Mouse (Mus musculus): ENCODE measurements at regions not wholly inside any gene's neighbourhood (a gene's known extent, or its start where the extent isn't known, plus 50 kb on each side); places are given as distances from the start of the nearest gene placed in this dataset.

GRCm38 (mm10) chr8:92171578-92171977 lies 185.8 kb upstream of the Irx5 start:
- no peak for DNase-seq (ENCODE audit: low read depth in 3 of 3, low spot score in 3 of 3)
- H3K36me3 ChIP-seq (replicated peaks; ENCODE audit: control insufficient read depth, insufficient read depth, low read depth) = no peaks in the 10 kb centered on the region
- H3K27ac ChIP-seq = no peak overlapping the region
- WGBS (ENCODE audit: insufficient replicate concordance) = 28% methylated on average over 2 of the region's 2 CpGs
- no peaks in the 10 kb centered on the region for H3K4me1 ChIP-seq (replicated peaks; ENCODE audit: control insufficient read depth in 2 of 2, insufficient read depth in 2 of 2, low read length in 1 of 2)
- H3K4me3 ChIP-seq (ENCODE audit: insufficient read depth in 1 of 2, low read depth in 2 of 2, low read length in 2 of 2) = no peak overlapping the region
- no peaks in the 10 kb centered on the region for H3K9me3 ChIP-seq (ENCODE audit: control insufficient read depth, low read length)
- no peak overlapping the region for H3K4me2 ChIP-seq (ENCODE audit: low read depth)
- no peaks in the 10 kb centered on the region for H3K27me3 ChIP-seq (ENCODE audit: control insufficient read depth, insufficient read depth, low read length)
- ATAC-seq (ENCODE audit: insufficient read depth) = no peak
- no peak for TF ChIP-seq EP300 (IDR thresholded peaks at IDR 0.05; ENCODE audit: low read depth)
- TF ChIP-seq CTCF (IDR thresholded peaks at IDR 0.05; ENCODE audit: low read depth) = no peak
- H3K9ac ChIP-seq (replicated peaks) = no peak overlapping the region

GRCm38 (mm10) chr8:92167340-92167783 lies 190.1 kb upstream of the Irx5 start:
- no peak overlapping the region for H3K27ac ChIP-seq
- H3K4me3 ChIP-seq (ENCODE audit: insufficient read depth in 1 of 2, low read depth in 2 of 2, low read length in 2 of 2) = no peak overlapping the region
- whole genome bisulfite sequencing (ENCODE audit: insufficient replicate concordance) = 26% methylated on average over 4 of the region's 4 CpGs
- H3K36me3 ChIP-seq (replicated peaks; ENCODE audit: control insufficient read depth, insufficient read depth, low read depth) = no peaks in the 10 kb centered on the region
- H3K4me2 ChIP-seq (ENCODE audit: low read depth) = no peak overlapping the region
- H3K4me1 ChIP-seq (replicated peaks; ENCODE audit: control insufficient read depth in 2 of 2, insufficient read depth in 2 of 2, low read length in 1 of 2) = no peaks in the 10 kb centered on the region
- no peak for TF ChIP-seq EP300 (IDR thresholded peaks at IDR 0.05; ENCODE audit: low read depth)
- TF ChIP-seq CTCF (IDR thresholded peaks at IDR 0.05; ENCODE audit: low read depth) = no peak
- DNase-seq (ENCODE audit: low read depth in 3 of 3, low spot score in 3 of 3) (no peak), ATAC-seq (ENCODE audit: insufficient read depth) (no peak)
- no peaks in the 10 kb centered on the region for H3K9me3 ChIP-seq (ENCODE audit: control insufficient read depth, low read length)
- H3K27me3 ChIP-seq (ENCODE audit: control insufficient read depth, insufficient read depth, low read length) = no peaks in the 10 kb centered on the region
- no peak overlapping the region for H3K9ac ChIP-seq (replicated peaks)

GRCm38 (mm10) chr8:92165306-92165705 lies 192.1 kb upstream of the Irx5 start:
- no peak overlapping the region for H3K27ac ChIP-seq
- no peak overlapping the region for H3K9ac ChIP-seq (replicated peaks)
- no peaks in the 10 kb centered on the region for H3K27me3 ChIP-seq (ENCODE audit: control insufficient read depth, insufficient read depth, low read length)
- WGBS (ENCODE audit: insufficient replicate concordance) = 59% methylated on average over 6 of the region's 6 CpGs
- no peak for DNase-seq (ENCODE audit: low read depth in 3 of 3, low spot score in 3 of 3)
- H3K4me1 ChIP-seq (replicated peaks; ENCODE audit: control insufficient read depth in 2 of 2, insufficient read depth in 2 of 2, low read length in 1 of 2) = no peaks in the 10 kb centered on the region
- H3K36me3 ChIP-seq (replicated peaks; ENCODE audit: control insufficient read depth, insufficient read depth, low read depth) = no peaks in the 10 kb centered on the region
- H3K9me3 ChIP-seq (ENCODE audit: control insufficient read depth, low read length) = no peaks in the 10 kb centered on the region
- no peak overlapping the region for H3K4me2 ChIP-seq (ENCODE audit: low read depth)
- H3K4me3 ChIP-seq (ENCODE audit: insufficient read depth in 1 of 2, low read depth in 2 of 2, low read length in 2 of 2) = no peak overlapping the region
- no peak for TF ChIP-seq CTCF (IDR thresholded peaks at IDR 0.05; ENCODE audit: low read depth)
- TF ChIP-seq EP300 (IDR thresholded peaks at IDR 0.05; ENCODE audit: low read depth) = no peak
- ATAC-seq (ENCODE audit: insufficient read depth) = no peak

- Histone ChIP-seq H3K9ac (replicated peaks) (no peak overlapping the region), H3K9me3 (ENCODE audit: control insufficient read depth, low read length) (no peaks in the 10 kb centered on the region), H3K27ac (no peak overlapping the region), H3K4me2 (ENCODE audit: low read depth) (no peak overlapping the region), H3K27me3 (ENCODE audit: control insufficient read depth, insufficient read depth, low read length) (no peaks in the 10 kb centered on the region), H3K4me3 (ENCODE audit: insufficient read depth in 1 of 2, low read depth in 2 of 2, low read length in 2 of 2) (no peak overlapping the region), H3K36me3 (replicated peaks; ENCODE audit: control insufficient read depth, insufficient read depth, low read depth) (no peaks in the 10 kb centered on the region), H3K4me1 (replicated peaks; ENCODE audit: control insufficient read depth in 2 of 2, insufficient read depth in 2 of 2, low read length in 1 of 2) (no peaks in the 10 kb centered on the region)
- DNase-seq (ENCODE audit: low read depth in 3 of 3, low spot score in 3 of 3) (no peak), ATAC-seq (ENCODE audit: insufficient read depth) (no peak)
- no peak for TF ChIP-seq CTCF (IDR thresholded peaks at IDR 0.05; ENCODE audit: low read depth)
- TF ChIP-seq EP300 (IDR thresholded peaks at IDR 0.05; ENCODE audit: low read depth) = no peak
- WGBS (ENCODE audit: insufficient replicate concordance) = 72% methylated on average over 4 of the region's 4 CpGs
Measured at GRCm38 (mm10) chr8:92164496-92164895, 192.9 kb upstream of the Irx5 start.

- no peak for ATAC-seq (ENCODE audit: insufficient read depth)
- Histone ChIP-seq H3K9me3 (ENCODE audit: control insufficient read depth, low read length) (no peaks in the 10 kb centered on the region), H3K36me3 (replicated peaks; ENCODE audit: control insufficient read depth, insufficient read depth, low read depth) (no peaks in the 10 kb centered on the region), H3K27me3 (ENCODE audit: control insufficient read depth, insufficient read depth, low read length) (no peaks in the 10 kb centered on the region), H3K4me3 (ENCODE audit: insufficient read depth in 1 of 2, low read depth in 2 of 2, low read length in 2 of 2) (no peak overlapping the region), H3K27ac (no peak overlapping the region), H3K4me1 (replicated peaks; ENCODE audit: control insufficient read depth in 2 of 2, insufficient read depth in 2 of 2, low read length in 1 of 2) (no peaks in the 10 kb centered on the region), H3K9ac (replicated peaks) (no peak overlapping the region), H3K4me2 (ENCODE audit: low read depth) (no peak overlapping the region)
- TF ChIP-seq CTCF (IDR thresholded peaks at IDR 0.05; ENCODE audit: low read depth) = no peak
- TF ChIP-seq EP300 (IDR thresholded peaks at IDR 0.05; ENCODE audit: low read depth) = no peak
- no peak for DNase-seq (ENCODE audit: low read depth in 3 of 3, low spot score in 3 of 3)
- 50% methylated on average over 2 of the region's 2 CpGs for WGBS (ENCODE audit: insufficient replicate concordance)
Measured at GRCm38 (mm10) chr8:92161002-92161401, 196.4 kb upstream of the Irx5 start.
